Mouse (Mus musculus) ES-E14 (cell line): Measurements from ENCODE around the gene Atg4a-ps.

ENCODE experiments used
- CHD2 ChIP-seq: IDR thresholded peaks from 2 replicates; pipeline ENCODE4 v1.6.1; 2014; ENCODE audit warnings: mild to moderate bottlenecking, low read depth, low read length, inconsistent platforms
- HCFC1 ChIP-seq: IDR thresholded peaks from 2 replicates; pipeline ENCODE4 v1.6.1; 2012; ENCODE audit warnings: low read length, inconsistent platforms, borderline replicate concordance; ENCODE audit not compliant: insufficient read depth
- MAFK ChIP-seq: IDR thresholded peaks from 2 replicates; pipeline ENCODE4 v1.6.1; 2014; ENCODE audit warnings: mild to moderate bottlenecking, low read depth, low read length, inconsistent platforms; ENCODE audit not compliant: insufficient read depth
- ZC3H11A ChIP-seq: IDR thresholded peaks from 2 replicates; pipeline ENCODE4 v1.6.1; 2012; ENCODE audit warnings: low read depth, mild to moderate bottlenecking, inconsistent platforms, low read length, borderline replicate concordance
- ZNF384 ChIP-seq: IDR thresholded peaks from 2 replicates; pipeline ENCODE4 v1.6.1; 2012; ENCODE audit warnings: low read depth, low read length, inconsistent platforms

DNA sequence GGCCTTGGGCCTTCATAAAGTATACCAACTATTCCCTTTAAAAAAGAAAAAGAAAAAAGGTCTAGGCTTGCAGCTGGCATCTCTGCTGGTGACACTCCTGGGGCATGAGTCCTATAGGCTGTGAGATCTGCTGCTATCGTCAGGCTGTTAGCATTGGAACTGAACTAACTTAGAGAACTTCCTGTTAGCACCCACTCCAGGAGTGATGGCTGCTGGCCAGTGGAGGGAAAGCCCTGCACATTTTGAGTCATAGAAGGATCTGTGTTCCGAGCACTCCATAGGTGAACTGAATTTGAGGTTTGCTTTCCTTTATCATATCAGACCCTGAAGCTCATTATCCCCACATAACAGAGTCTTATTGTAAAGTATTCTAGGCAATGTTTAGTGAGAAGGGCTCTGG, 14.1 kb upstream of the Atg4a-ps start:
- TF ChIP-seq CHD2 (no peak), MAFK (no peak), ZNF384 (no peak), ZC3H11A (no peak), HCFC1 (no peak)
